Mouse (Mus musculus) left cerebral cortex, adult 2 months (tissue): ENCODE results near the gene Rplp0. TPM values are rescaled to one million over a fixed set of nuclear protein-coding genes. Genes with fewer than 3 reads are reported as not detected.
"Not testable (repeated sequence)": the region's sequence is repeated elsewhere in the genome, so short reads cannot be mapped to it uniquely, and the experiment has no call there.

Experiments used
- DNase-seq, 2 experiments: peaks; one replicate each; pipeline ENCODE4 v3.0.0; 2021 to 2022; ENCODE audit warnings: low spot score in 2 of 2, mixed read lengths in 1 of 2; ENCODE audit errors: extremely low spot score in 1 of 2
- H3K27ac ChIP-seq: fragments of 200-600 bp; 2 replicates; pipeline ENCODE4 v1.8.1; 2022
- H3K4me3 ChIP-seq: fragments of 200-600 bp; 2 replicates; pipeline ENCODE4 v1.8.1; 2022
- CTCF ChIP-seq: fragments of 200-600 bp; IDR thresholded peaks from 2 replicates; pipeline ENCODE4 v1.8.1; 2022; ENCODE audit warnings: antibody characterized with exemption, mild to moderate bottlenecking, moderate library complexity
- intact Hi-C: fragments of 180-260 bp; cut with DNase I; formaldehyde crosslinking; loops from one replicate; pipeline ENCODE4 v1.15.1; 2025
- total RNA-seq, 2 experiments: library from RNA; stranded (reverse); gene quantifications; 2 replicates each; pipeline ENCODE4 v1.2.3; 2021

Rplp0 gene
- total RNA-seq, 2 experiments from 2014 or later = 183 to 187 TPM

DNA sequence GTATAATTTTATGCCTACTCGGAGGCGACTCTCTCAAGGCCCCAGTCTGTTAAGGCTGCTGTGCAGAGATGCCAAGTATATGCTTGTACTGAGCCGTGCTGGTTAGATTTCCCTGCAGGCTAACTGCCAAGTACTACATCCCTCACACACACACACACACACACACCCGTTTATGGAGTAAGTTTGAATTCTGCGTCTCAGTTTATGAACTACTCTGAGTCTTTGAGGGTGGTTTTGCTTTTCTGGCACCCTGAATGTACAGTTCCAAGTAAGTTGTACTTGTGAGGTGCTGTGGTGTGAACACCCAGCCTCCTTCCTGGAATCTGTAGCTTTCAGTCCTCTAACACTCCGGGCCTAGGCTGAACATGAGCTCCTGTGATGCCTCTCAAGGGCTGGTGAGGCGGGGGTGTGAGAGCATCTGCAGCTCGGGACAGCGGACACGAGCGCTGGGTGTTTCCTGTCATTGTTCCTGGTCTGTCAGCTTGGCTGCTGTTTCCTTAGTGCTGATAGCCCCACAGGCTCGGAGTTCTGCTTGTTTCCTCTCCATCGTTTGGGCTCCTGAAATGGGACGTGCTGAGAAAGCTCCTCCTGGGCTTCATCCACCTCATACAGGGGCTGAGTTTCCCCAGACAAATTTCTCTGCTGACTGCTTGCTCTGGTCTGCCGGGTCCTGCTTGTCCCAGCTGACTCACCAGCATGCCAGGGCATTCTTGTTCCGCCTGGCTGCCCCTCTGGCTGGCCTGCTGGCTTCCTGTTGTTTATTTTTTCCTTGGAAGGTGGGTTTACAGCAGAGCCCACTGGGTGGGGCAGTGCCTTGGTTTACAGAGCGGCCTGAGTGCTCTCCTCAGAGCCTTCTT lies 13.6 kb downstream of the Rplp0 start:
- no peak for DNase-seq
- TF ChIP-seq CTCF = no peak
- intact Hi-C loops = loop anchor here (5.0 to 10.0 kb wide), 2 partner anchors 39 to 152 kb away; no protein-coding TSS in a partner anchor
- peak overlapping the region; percentile 6 for H3K27ac ChIP-seq
- H3K4me3 ChIP-seq = no peak overlapping the region

DNA sequence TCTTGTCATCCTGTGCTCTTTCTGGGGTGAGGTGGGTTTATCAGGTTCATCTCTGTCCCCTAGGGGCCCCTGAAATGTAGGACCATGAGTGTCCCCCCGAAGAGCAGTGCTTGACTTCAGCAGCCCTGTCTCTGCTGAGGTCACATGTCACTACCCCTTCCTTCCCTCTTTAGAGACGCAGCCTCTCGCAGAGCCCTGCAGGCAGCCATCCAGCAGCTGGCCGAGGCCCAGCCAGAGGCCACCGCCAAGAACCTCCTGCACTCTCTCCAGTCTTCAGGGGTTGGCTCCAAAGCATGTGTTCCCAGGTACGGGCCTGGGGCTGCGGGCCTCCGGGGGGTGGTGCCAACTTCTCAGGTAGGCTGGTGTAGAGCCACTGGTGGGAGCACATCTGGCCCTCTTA lies 15.7 kb downstream of the Rplp0 start:
- DNase-seq = peak in 1 of 2 experiments; percentile 35
- TF ChIP-seq CTCF = no peak
- no peak overlapping the region for H3K4me3 ChIP-seq
- intact Hi-C loops = loop anchor here (5.0 to 10.0 kb wide), 2 partner anchors 37 to 150 kb away; no protein-coding TSS in a partner anchor
- H3K27ac ChIP-seq = no peak overlapping the region

DNA sequence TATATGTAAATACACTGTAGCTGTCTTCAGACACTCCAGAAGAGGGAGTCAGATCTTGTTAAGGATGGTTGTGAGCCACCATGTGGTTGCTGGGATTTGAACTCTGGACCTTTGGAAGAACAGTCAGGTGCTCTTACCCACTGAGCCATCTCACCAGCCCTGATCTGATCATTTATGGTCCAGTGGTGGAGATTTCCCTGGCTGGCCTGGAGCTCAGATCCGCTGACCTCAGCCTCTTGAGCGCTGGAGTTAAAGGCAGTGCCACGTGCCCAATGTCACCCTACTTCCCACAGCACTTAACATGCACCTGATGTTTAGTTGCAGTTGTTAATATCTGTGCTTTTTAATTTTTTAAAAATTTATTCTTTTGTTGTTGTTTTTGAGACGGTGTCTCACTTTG lies 18.4 kb downstream of the Rplp0 start:
- intact Hi-C loops = loop anchor here (10.0 kb wide), 1 partner anchor 147 kb away; no protein-coding TSS in a partner anchor

DNA sequence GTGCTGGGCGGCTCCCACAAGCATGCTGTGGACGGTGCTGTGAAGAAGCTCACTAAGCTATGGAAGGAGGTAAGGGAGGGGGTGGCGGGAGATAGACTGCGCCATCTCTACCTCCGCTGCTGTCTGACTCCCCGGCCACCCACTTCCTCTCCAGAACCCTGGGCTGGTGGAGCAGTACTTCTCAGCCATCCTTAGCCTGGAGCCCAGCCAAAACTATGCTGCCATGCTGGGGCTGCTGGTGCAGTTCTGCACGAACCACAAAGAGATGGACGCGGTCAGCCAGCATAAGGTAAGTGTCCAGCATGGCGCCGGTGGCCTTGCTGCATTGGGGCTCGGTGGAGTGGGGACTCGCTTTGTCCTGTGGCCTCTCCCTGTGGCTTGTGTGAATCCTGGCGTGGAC lies 19.7 kb downstream of the Rplp0 start:
- no peak for TF ChIP-seq CTCF
- intact Hi-C loops = loop anchor here (10.0 kb wide), 1 partner anchor 146 kb away; no protein-coding TSS in a partner anchor
- H3K27ac ChIP-seq = no peak overlapping the region
- DNase-seq = no peak
- no peak overlapping the region for H3K4me3 ChIP-seq

More for the DNA sequence above, 18.4 kb downstream of the Rplp0 start:
- not testable (repeated sequence) for DNase-seq, H3K4me3 ChIP-seq, H3K27ac ChIP-seq

DNA sequence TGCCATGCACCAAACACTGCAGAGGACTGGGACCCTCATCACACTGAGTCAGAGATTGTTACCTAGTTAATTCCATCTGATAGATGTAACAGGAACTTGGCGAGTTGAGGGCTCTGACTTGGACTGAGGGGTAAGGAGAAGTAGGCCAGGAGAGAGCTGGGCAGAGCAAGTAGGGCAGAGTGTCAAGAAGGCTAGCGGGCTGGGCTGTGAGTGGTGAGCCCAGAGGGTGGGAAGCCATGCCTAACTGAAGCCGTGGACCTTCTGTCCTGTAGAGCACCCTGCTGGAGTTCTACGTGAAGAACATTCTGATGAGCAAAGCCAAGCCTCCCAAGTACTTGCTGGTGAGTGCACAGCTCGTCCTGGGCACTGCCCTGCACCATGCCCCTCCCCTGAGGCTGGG lies 20.1 kb downstream of the Rplp0 start:
- TF ChIP-seq CTCF = no peak
- Histone ChIP-seq H3K4me3 (no peak overlapping the region), H3K27ac (no peak overlapping the region)
- no peak for DNase-seq
- intact Hi-C loops = loop anchor here (10.0 kb wide), 1 partner anchor 145 kb away; no protein-coding TSS in a partner anchor

DNA sequence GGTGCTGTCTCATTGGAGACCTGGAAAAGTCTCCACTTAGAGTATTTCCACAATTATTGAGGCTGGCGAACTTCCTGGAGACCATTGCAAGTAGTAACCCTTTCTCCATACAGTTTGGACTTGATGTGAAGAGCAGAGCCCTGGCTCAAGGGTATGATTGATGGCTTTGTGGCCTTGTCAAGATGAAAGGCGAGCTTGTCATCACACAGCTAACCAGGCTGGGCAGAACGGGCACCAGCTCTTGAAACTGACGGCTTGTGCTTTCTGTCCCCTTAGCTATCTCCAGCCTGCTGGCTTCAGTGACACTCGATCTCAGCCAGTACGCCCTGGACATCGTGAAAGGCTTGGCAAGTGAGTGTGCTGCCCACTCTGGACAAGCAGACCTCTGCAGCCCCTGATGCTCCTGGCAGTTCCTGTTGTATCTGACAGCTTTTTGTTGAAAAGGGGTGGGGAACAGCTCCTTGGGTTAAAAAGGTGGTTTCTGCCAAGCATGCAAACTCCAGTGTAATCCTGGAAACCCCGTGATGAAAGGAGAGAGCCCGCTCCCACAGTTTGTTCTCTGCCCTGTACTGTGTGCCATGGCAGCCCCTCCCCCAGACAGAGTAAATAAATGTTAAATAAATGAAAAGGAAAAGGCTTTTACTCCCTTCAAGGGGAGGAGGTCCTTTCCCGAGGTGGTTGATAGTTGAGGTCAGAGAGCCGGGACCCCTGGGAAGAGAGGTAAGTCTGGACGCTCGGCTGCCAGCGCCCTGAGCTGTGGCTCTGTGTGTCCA lies 21.1 kb downstream of the Rplp0 start:
- no peak overlapping the region for H3K27ac ChIP-seq
- DNase-seq = no peak
- H3K4me3 ChIP-seq = no peak overlapping the region
- TF ChIP-seq CTCF = no peak
- intact Hi-C loops = no loop called here

DNA sequence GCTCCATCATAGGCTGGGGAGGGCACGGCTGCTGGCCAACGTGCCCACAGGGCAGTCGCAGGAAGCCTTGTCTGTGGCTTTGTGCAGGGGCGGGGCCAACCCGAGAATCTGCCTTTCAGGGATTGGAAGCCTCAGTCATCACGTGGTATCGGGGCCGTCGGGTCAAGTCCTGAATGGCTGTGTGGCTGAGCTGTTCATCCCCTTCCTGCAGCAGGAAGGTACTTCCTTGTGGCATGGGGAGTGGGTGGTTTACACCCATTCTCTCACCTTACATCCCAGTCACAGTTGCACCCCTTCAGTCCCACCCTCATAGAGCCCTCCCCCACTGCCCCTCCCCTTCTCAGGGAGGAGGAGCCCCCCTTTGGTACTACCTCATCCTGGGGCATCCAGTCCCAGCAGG lies 22.4 kb downstream of the Rplp0 start:
- Histone ChIP-seq H3K27ac (no peak overlapping the region), H3K4me3 (no peak overlapping the region)
- DNase-seq = no peak
- intact Hi-C loops = no loop called here
- no peak for TF ChIP-seq CTCF

DNA sequence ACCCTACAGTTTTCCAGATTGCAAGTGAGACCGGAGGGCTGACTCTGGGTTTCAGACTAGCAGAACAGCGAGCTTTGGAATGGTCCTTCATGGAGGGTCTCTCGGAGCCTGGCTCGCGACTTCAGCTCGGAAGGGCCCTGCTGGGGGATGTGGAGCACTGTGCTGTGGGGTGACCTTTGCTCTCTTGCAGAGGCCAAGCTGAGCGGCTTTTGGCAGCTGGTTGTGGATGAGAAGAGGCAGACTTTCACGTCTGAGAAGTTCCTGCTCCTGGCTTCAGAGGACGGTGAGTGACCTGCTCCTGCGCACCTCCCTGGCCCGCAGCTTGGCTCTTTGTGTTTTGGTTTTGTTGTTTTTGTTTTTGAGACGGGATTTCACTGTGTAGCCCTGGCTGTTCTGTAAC lies 26.3 kb downstream of the Rplp0 start:
- intact Hi-C loops = no loop called here
- Histone ChIP-seq H3K27ac (no peak overlapping the region), H3K4me3 (no peak overlapping the region)
- no peak for DNase-seq
- no peak for TF ChIP-seq CTCF

DNA sequence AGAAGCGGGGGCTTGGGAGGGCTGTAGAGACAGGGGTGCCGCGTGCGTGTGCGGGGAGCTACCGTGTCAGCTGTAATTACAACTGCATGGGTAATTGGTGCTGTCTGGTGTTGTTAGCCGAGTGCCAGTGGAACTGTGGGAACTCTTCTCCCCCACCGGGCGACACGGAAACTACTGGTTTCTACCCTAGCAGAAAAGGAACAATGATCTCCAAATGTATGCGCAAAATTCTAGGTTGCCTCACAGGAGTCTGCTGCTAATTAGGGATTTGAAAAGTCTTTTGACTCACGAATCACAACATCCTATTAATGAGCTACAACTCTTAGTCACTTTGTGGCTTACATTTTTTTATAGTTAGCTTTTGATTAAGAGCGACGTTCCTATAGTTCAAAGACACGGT lies 26.9 kb downstream of the Rplp0 start:
- TF ChIP-seq CTCF = no peak
- no peak for DNase-seq
- Histone ChIP-seq H3K4me3 (no peak overlapping the region), H3K27ac (no peak overlapping the region)
- intact Hi-C loops = no loop called here

DNA sequence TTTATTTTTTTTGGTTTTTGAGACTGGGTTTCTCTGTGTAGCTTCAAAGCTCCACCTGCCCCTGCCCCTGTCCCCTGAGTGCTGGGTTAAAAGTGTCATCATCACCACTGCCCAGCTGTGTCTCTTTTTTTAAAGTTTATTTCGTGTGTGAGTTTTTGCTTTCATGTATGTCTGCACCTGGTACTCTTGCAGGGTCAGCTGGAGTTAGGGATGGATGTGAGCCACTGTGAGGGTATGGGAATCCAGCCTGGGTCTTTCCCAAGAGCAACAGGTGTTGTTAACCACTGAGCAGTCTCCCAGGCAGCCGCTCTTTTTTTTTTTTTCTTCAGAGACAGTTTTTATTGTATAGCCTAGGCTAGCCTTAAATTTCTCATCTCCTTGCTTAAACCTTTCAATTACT lies 27.5 kb downstream of the Rplp0 start:
- no peak for TF ChIP-seq CTCF
- H3K27ac ChIP-seq = no peak overlapping the region
- intact Hi-C loops = no loop called here
- H3K4me3 ChIP-seq = no peak overlapping the region
- no peak for DNase-seq

DNA sequence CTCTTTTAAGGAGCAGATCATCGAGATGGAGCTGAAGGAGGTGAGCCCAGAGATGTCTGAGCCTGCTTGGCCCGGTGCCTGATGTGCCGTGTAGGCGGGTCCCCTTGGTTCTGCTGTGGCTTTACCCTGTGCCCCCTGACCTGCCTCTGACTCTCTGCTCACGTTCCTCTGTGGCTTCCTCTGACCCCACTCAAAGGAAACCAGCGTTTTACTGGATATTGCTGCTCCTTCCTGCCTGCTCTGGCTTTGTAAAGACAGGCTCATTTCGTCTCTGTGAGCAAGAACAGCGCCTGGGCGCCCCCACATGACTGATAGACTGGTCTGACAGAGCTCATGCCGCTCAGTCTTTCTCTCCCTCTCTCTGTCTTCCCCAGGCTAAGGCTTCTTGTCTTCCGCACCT lies 31.8 kb downstream of the Rplp0 start:
- intact Hi-C loops = no loop called here

DNA sequence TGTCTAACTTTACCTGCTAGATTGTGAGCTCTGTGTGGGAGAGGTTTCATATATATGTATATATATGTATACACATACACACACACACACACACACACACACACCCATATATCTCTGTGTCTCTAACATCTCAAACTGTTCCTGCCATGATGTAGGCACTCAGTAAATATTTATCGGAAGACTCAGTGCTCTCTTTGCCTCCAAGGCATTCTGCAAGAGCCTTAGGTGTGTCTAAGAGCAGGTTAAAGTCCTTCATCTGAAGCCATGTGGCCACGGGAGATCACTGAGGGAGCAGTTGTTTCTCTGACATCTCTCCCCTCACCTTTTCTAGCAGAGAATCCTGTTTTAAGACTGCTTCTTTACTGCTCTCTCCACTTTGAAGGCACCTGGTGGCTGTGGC lies 32.2 kb downstream of the Rplp0 start:
- no peak overlapping the region for H3K27ac ChIP-seq
- no peak for TF ChIP-seq CTCF
- H3K4me3 ChIP-seq = no peak overlapping the region
- intact Hi-C loops = no loop called here
- no peak for DNase-seq

More for the DNA sequence above, 31.8 kb downstream of the Rplp0 start:
- no peak for DNase-seq
- H3K4me3 ChIP-seq = no peak overlapping the region
- no peak for TF ChIP-seq CTCF
- H3K27ac ChIP-seq = no peak overlapping the region
